8 mouse cellular contexts compared by ENCODE assay signal in the genomic region with DNA sequence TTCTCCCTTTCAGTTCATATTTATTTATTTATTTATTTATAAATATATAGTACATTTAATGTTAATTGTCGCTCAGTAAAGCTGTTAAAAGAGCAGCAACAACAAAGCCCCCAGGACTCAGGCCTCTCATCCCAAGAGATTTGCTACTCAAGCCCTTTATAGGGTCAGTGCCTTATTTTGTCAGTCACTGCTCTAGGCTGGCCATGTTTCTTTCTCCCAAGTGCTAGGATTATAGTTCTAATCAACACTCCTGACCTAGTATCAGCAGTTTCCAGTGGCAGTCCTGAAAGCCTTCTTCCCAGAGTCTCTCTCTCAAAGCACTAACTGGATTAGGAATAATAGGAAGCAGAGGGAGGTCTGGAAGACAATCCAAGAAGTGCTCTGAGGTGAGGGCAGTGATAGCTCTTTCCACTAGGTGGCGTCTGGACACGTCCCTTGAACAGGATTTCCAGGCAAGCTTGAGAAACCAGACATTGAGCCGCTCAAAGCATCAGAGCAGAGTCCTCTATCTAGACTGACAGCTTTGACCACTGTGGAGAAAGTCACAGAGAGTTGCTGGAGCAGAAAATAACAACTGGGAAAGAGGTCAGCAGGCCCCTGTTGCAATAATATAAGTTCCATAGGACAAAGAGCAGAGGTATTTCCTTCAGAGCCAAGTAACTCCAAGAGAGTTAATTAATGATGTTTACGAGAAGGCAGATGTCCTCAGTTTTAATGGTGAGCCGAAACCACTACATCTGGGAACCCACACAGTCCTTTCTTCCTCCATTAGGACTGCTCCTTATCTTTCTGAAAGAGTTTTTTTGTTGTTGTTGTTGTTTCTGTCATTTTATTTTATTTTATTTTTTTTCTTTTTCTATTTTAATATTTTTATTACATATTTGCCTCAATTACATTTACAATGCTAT. TPM values are rescaled to one million over a fixed set of nuclear protein-coding genes. Genes with fewer than 3 reads are reported as not detected.
DNase-seq lines count a peak whose midpoint lies in the region; ATAC-seq and TF ChIP-seq lines count a peak whose summit lies in the region.

No protein-coding gene starts in this region.

- H3K4me2 ChIP-seq in intestine, embryonic 14.5 days (ENCODE audit: low read length), result no peak overlapping the region

- no peak overlapping the region for H3K4me3 ChIP-seq in intestine, embryonic 14.5 days (ENCODE audit: low read depth, low read length)
- no peak overlapping the region for H3K4me3 ChIP-seq in left cerebral cortex, adult 2 months

- no peak overlapping the region for H3K27ac ChIP-seq in intestine, embryonic 14.5 days (ENCODE audit: low read depth)
- H3K27ac ChIP-seq in left cerebral cortex, adult 2 months, result no peak overlapping the region

- no peak overlapping the region for H3K9ac ChIP-seq in intestine, embryonic 14.5 days (ENCODE audit: low read length)

- 0 out of 2 replicates have a peak, but pooled peaks have one; percentile 68 for ATAC-seq in intestine, embryonic 14.5 days (replicated peaks; ENCODE audit: low FRiP score, low TSS enrichment, low read depth)

- no peaks in the 10 kb centered on the region for H3K9me3 ChIP-seq in intestine, embryonic 14.5 days (ENCODE audit: control insufficient read depth, low read length)

- 31% methylated on average over 6 of the region's 6 CpGs for WGBS in intestine, embryonic 14.5 days

- TF ChIP-seq CTCF in left cerebral cortex, adult 2 months (IDR thresholded peaks at IDR 0.05), result peak; percentile 84

- H3K27me3 ChIP-seq in intestine, embryonic 14.5 days (replicated peaks; ENCODE audit: control insufficient read depth, insufficient read depth, low read length), result no peaks in the 10 kb centered on the region

- peak; percentile 4 to 31 for DNase-seq in spleen, postnatal 10 days (ENCODE audit: low spot score in 2 of 2)
- DNase-seq in spleen, postnatal 4 days (ENCODE audit: low spot score in 2 of 2), result no peak
- peak; percentile 20 to 40 for DNase-seq in cerebellum, postnatal 36 days
- peak; percentile 46 to 66 for DNase-seq in frontal cortex, postnatal 36 days (ENCODE audit: low spot score in 2 of 2)
- DNase-seq in intestine, embryonic 14.5 days (ENCODE audit: low spot score), result peak; percentile 73
- peak; percentile 54 for DNase-seq in left cerebral cortex, adult 2 months (ENCODE audit: extremely low spot score in 1 of 2, low spot score in 2 of 2)
- DNase-seq in mesoderm, embryonic 11.5 days (ENCODE audit: low read depth, low spot score), result peak; percentile 73
- peak; percentile 14 to 30 for DNase-seq in right cerebral cortex, postnatal 36 days (ENCODE audit: low spot score in 2 of 2)

- intact Hi-C loops in left cerebral cortex, adult 2 months (cut with DNase I), result loop anchor here (5.0 kb wide), 2 partner anchors 172 to 502 kb away; no protein-coding TSS in a partner anchor

- H3K4me1 ChIP-seq in intestine, embryonic 14.5 days (replicated peaks; ENCODE audit: control insufficient read depth, insufficient read depth, low read length), result no peaks in the 10 kb centered on the region

- no peaks in the 10 kb centered on the region for H3K36me3 ChIP-seq in intestine, embryonic 14.5 days (ENCODE audit: control insufficient read depth, insufficient read depth, low read length)

RNA-seq across cellular contexts. Expression of a gene that starts 39.9 kb away (rescaled TPM):
- polyA plus RNA-seq in intestine, embryonic 14.5 days (2014; fragmentation: Nextera tagmentation; extraction: Ambion mirVana), result 0.35 and 0.86 TPM in 2 replicates
- 1 to 10 TPM; 1.1 to 1.6 TPM for total RNA-seq in left cerebral cortex, adult 2 months (2021)

Comparison
In these comparisons a context has a peak if more than half of its experiments do, and no peak if none do; other contexts are left out.
1. DNase-seq: peak in spleen, postnatal 10 days (2 of 2), cerebellum, postnatal 36 days (2 of 2), frontal cortex, postnatal 36 days (2 of 2), intestine, embryonic 14.5 days (single experiment), left cerebral cortex, adult 2 months (2 of 2), mesoderm, embryonic 11.5 days (single experiment) and right cerebral cortex, postnatal 36 days (2 of 2); none in spleen, postnatal 4 days (0 of 2).